Mouse (Mus musculus) erythroid progenitor cell, adult 5-6 weeks (primary cell): ENCODE measurements around the gene Hpdl. TPM values are rescaled to one million over a fixed set of nuclear protein-coding genes. Genes with fewer than 3 reads are reported as not detected.
A peak's percentile ranks its signal among the peaks of the same experiment; 100 is the strongest.

Experiments
- ATAC-seq: replicated peaks from 2 replicates; pipeline ENCODE4 v1.8.0; 2016; ENCODE audit warnings: moderate number of reproducible peaks, mild to moderate bottlenecking, moderate TSS enrichment, inconsistent platforms; ENCODE audit not compliant: poor library complexity, low FRiP score, severe bottlenecking
- total RNA-seq, 2 experiments: library from RNA; stranded (forward) in 1 of 2; stranded (reverse) in 1 of 2; fragments of 150-400 nt in 1 of 2; fragments of 186-747, 209-891 nt in 1 of 2; gene quantifications; 2 replicates each; pipeline versions ENCODE4 v1.2.3 to v1.2.4; 2015 to 2017; ENCODE audit warnings: low replicate concordance in 2 of 2

The Hpdl gene
- total RNA-seq, 2 experiments from 2014 or later = not detected

DNA sequence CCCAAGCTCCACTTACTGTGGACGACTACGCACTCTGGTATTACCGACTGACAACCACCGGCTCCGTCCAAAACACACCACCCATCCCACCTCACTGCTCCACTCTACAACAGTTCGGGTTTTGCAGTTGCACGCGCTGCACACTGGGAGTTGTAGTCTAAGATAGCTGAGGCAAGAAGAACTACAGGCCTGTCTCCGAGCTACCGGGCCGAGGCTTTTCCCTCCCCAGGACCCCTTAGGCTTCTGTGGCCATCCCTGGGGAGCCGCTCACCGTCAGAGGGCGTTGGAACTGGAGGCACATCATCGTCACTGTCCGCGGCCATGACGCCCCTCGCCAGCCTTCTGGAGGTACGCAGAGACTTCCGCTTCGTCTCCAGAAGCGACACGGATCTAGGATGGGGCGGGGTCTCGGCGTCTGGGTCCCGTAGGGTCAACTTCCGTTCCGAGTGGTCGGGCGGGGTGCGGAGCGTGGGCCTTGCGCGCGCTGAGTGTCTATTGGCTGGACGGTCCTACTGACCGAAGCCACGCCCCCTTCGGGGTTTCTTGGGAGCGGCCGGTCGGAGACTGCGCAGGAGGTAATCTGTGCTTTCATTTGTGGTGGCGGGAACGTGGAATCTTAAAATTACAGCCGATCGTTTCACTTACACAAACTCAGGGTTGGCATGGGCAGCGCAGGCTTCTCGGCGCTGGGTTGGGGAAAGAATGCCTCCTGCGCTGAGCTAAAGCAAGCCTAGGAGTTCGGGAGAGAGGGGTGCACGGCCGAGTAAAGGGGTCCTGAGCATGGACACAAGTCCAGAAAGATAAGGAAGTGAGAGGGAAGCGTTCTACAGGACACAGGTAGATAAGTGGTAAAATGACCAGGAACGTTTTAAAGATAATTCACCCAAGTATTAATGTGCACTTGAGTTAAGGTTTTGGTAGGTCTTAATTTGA lies 14.0 kb downstream of the Hpdl start, which contains the start of the genes Toe1 and Mutyh:
TSS of gene Toe1 (minus strand) at position 444 of the 933 bp plus-strand sequence.
TSS of gene Mutyh (plus strand) at position 527 of the 933 bp plus-strand sequence.
- ATAC-seq = peak; percentile 97

DNA sequence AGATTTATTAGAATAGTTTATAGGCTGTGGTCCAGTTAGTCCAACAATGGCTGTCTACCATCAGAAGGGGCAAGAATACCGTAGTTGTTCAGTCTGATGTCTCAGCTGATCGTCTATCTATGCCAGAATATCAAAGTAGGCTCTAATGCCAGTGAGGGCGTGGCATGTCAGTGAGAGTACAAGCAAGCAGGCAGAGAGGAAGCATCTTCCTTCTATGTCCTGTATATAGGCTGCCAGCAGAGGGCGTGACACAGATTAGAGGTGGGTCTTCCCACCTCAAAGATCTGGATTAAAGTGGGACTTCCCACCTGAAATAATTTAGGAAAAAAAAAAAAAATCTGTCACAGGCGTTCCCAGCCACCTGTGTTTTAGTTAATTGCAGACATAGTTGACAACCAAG lies 21.6 kb downstream of the Hpdl start:
- 0 out of 2 replicates have a peak, but pooled peaks have one; percentile 51 for ATAC-seq

DNA sequence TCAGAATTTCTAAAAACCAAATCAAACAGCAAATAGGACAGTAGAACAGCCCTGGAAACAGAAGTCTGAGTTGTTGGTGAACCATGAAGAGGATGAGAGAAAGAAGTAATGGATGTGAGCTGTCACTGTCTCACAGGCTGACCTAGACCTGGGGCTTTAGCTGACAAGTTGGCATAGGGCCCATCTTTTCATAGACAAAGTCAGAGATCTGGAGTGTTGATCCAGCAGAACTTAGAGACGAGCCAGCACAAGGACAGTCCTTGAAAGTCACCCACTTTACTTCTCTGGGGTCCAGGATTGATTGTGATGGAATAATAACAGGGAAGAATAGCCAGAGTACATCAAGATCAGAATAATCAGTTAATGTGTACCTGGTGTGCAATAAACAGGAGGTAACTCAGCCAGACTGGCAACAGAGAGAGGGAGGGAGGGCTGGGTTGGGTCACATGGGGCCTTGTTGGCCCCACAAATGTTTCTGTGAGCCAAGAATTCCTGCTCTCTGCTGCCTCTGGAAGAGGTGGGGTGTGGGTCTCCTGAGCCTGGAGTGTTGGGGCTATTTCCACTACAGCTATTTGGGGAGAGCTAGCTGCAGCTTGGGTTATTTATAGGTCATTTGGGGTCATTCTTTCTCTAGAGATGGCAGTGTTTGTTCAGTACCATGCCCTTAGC lies 24.9 kb downstream of the Hpdl start:
- ATAC-seq = no peak

DNA sequence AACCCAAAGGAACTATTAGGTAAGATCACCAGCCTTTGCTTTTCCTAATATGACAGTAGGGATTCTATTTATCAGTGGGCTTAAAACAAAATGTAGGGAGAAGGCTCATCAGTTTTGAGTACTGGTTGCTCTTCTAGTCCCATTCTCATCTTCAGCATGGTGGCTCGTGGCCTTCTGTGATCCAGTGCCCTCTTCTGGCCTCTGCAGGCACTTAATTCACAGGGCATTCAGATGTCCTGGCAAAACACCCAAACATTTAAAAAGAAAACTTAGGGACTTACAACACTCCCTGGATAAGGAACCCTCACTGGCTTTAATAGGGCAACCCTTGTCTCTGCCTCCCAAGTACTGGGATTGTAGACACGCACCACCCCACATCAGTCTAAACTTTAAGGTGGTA lies 27.2 kb downstream of the Hpdl start:
- ATAC-seq = no peak

DNA sequence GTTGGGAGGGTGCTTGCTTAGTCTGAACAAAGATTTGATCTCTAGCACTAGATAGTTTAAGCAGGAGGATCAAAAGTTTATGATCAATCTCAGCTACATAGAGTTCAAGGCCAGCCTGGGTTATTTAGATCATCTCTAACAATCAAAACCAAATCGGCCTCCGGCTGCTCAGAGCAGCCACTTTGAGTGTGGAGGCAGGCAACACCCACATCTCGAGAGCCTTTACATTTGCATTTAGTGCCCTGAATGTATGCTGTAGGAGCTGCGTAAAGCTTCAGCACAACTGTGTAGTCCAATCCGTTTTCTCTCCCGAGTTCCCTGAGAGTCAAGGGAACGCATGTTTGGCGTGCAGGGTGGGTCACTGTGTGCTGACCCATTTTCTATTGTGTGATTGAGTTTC lies 29.1 kb downstream of the Hpdl start:
- ATAC-seq = no peak

DNA sequence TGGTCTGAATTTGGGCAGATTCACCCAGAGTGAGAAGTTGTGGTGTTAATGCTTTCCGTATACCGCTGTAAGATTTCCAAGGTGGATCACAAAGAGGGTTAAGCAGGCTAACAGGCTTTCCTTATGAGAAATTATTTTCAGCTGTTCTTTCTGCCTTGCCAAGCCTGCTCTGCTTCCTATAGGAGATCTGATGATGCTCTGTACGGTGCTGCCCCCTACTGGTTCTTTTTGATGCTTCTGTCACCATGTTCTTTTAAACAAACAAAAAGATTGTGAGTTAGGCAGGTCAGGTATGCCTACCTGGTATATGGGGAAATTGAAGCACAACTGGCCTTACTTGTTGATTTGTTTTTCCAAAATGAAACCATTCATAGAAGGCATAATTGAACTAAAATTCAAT lies 32.6 kb downstream of the Hpdl start:
- peak; percentile 59 for ATAC-seq

DNA sequence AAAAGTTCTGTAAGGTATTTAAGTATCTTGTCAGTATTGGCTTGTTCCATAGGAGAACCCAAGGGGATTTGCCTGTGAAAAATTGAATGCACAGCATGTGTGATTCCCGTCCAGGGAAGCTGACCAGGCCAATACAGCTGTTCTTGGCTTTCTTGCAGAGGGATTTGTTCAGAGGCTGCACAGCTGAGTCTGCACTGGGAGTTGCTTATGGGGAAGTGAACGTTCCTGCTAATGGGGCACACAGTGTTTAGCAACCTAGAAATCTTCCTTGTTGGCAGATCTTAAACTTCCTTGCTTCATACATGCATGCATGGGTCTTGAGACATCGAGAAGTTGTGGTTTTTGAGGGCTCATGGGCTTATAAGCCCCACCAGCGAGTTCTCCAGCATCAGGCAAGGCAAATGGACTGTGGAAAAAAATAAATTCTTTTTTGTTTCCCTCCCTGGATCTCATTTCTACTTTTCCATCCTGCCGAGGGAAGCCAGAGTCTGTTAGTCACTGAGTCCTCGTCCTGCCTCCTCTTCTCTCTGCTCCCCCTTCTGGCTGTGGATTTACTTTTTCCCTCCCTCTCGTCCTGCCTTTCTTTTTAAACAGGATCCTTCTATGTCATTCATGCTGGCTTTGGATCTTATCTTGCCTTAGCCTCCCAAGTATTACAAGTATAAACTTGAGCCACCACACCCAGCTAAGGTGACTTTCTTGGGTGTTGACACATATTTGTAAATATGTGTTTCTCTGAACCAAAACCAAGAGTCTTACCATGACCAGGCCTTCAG lies 33.3 kb downstream of the Hpdl start:
- ATAC-seq = no peak

DNA sequence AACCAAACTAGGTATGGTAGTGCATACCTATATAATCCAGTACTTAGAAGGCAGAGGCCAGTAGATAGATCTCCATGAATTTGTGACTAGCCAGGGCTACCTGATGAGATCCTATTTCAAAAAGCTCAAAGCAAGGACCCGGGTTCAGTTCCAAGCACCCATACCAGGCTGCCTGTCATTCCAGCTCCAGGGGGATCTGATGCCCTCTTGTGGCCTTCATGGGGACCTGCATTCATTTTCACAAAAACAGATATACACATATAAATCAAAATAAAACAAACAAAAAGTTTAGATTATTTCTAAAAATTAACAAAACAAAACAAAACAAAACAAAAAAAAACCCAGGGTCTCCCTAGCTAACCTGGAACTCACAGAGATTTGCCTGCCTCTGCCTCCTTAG lies 34.9 kb downstream of the Hpdl start:
- peak; percentile 57; the same call in 1 of the 2 replicates for ATAC-seq

DNA sequence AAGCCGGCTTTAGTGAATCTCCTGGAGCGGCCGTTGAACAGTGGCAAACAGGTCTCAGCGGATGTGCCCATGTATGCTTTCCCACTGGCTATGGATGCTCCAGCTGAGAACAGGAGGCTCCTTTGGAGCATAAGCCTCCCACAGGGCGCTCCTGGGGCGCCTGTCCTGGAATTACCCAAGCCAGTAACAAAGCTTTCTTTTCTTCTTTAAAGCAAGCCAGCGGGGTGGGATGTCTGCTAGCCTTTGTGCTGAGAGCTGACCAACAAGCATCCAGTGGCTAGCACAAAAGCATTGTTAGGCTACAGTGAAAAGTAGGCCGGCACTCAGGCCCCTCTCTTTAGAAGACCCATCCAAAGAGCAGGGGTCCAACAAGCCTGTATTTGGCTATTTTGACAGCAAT lies 39.3 kb downstream of the Hpdl start:
- ATAC-seq = no peak

DNA sequence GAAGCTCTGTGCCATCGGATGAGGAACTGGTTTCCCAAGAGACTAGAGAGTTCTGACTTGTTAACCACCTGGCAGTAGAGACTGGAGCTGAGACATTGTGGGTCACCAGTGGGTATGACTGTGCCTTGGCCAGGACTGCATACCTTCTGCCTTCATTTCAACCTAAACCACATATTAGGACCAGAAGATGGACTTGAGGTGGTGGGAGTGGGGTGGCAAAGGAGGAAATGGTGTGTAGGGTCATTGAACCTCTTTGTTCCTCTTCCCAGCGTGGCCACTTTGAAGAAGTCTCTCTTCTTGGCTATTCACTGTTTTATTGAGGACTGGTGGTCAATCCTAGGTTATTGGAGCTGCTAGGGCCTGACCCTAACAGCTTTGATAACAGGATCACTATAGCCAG lies 40.1 kb downstream of the Hpdl start:
- no peak for ATAC-seq

DNA sequence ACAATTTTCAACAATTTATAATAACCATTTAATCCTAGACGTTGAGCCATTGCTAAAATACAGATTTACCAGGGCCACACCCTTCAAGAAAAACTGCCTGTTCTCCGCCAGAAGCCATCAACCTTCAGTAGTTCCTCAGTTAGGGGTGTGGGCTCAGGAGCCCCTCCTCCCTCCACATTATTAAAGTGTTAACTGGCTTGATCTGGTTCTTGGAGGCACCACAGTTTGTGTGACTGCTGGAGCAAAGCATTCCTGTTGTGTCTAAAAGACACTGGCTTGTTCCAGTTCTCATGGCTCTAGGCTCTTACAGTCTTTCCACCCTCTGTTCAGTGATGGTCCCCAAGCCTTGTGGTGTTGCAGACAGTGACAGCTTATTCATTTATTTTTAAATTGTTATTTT lies 41.0 kb downstream of the Hpdl start:
- ATAC-seq = no peak

DNA sequence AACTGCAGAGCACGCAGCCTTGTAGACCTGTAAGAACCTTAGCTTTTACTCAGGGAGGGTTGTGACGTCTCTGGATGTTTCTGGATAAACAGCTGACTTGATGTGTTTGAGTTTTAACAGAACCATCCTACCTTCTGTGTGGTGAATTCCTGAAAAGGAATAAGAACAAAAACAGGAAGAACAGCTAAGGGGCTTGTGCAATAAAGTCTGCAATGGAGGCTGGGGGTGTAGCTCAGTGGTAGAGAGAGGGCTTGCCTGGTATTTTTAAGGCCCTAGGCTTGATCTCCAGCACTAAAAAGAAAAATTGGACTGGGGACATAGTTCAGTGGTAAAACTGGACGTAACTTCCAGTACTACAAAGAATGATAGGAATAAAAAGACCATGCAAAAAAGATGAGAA lies 44.4 kb downstream of the Hpdl start:
- ATAC-seq = no peak

DNA sequence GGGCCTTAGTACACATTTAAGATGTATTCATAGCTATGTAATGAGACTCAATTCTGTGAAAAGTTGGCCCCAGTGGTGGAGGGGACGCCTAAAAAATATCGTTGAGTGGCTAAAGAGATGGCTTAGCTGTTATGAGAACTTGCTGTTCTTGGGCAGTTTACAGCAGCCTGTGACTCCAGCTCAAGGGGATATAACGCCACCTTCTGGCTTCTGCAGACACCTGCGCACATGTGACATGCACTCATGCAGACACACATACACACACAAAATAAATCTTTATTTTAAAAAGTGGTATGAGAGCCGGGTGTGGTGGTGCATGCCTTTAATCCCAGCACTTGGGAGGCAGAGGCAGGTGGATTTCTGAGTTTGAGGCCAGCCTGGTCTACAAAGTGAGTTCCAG lies 45.1 kb downstream of the Hpdl start:
- no peak for ATAC-seq

Other genes with a start within 250 kb of the Hpdl start
- 5.9 TPM in 1 of 2 replicates, not detected in the other for gene Ccdc17, start 225.1 kb downstream of the Hpdl start, total RNA-seq (2015; ENCODE audit: low replicate concordance)
- gene Ccdc17, start 225.1 kb downstream of the Hpdl start, total RNA-seq (2017; ENCODE audit: low replicate concordance) = 2.6 and 5.3 TPM in 2 replicates
- gene Nasp, start 193.8 kb downstream of the Hpdl start, total RNA-seq (2015; ENCODE audit: low replicate concordance) = 75.5 and 103 TPM in 2 replicates
- gene Nasp, start 193.8 kb downstream of the Hpdl start, total RNA-seq (2017; ENCODE audit: low replicate concordance) = 126 and 154 TPM in 2 replicates
- 130 and 134 TPM in 2 replicates for gene Akr1a1, start 170.0 kb downstream of the Hpdl start, total RNA-seq (2015; ENCODE audit: low replicate concordance)
- 99.1 and 124 TPM in 2 replicates for gene Akr1a1, start 170.0 kb downstream of the Hpdl start, total RNA-seq (2017; ENCODE audit: low replicate concordance)
- gene Prdx1, start 136.2 kb downstream of the Hpdl start, total RNA-seq (2015; ENCODE audit: low replicate concordance) = 99.3 and 104 TPM in 2 replicates
- 39.4 and 52.6 TPM in 2 replicates for gene Prdx1, start 136.2 kb downstream of the Hpdl start, total RNA-seq (2017; ENCODE audit: low replicate concordance)
- gene Mmachc, start 113.3 kb downstream of the Hpdl start, total RNA-seq (2015; ENCODE audit: low replicate concordance) = 2.9 and 12.6 TPM in 2 replicates
- 1.5 and 3.6 TPM in 2 replicates for gene Mmachc, start 113.3 kb downstream of the Hpdl start, total RNA-seq (2017; ENCODE audit: low replicate concordance)
- 61.2 and 127 TPM in 2 replicates for gene Ccdc163, start 113.2 kb downstream of the Hpdl start, total RNA-seq (2015; ENCODE audit: low replicate concordance)
- 11.7 and 21.4 TPM in 2 replicates for gene Ccdc163, start 113.2 kb downstream of the Hpdl start, total RNA-seq (2017; ENCODE audit: low replicate concordance)
- 5.0 and 17.2 TPM in 2 replicates for gene Tesk2, start 100.8 kb downstream of the Hpdl start, total RNA-seq (2015; ENCODE audit: low replicate concordance)
- 2.8 and 3.6 TPM in 2 replicates for gene Tesk2, start 100.8 kb downstream of the Hpdl start, total RNA-seq (2017; ENCODE audit: low replicate concordance)
- gene Toe1, start 14.1 kb downstream of the Hpdl start, total RNA-seq (2015; ENCODE audit: low replicate concordance) = 4.6 and 6.8 TPM in 2 replicates
- gene Toe1, start 14.1 kb downstream of the Hpdl start, total RNA-seq (2017; ENCODE audit: low replicate concordance) = 4.1 and 27.0 TPM in 2 replicates
- gene Mutyh, start 14.0 kb downstream of the Hpdl start, total RNA-seq (2015; ENCODE audit: low replicate concordance) = 0.84 and 9.4 TPM in 2 replicates
- gene Mutyh, start 14.0 kb downstream of the Hpdl start, total RNA-seq (2017; ENCODE audit: low replicate concordance) = 1.2 TPM in 1 of 2 replicates, not detected in the other
- not detected in 2 replicates for gene Zswim5, start 55.7 kb upstream of the Hpdl start, total RNA-seq (2015; ENCODE audit: low replicate concordance)
- not detected in 2 replicates for gene Zswim5, start 55.7 kb upstream of the Hpdl start, total RNA-seq (2017; ENCODE audit: low replicate concordance)
- gene Urod, start 172.7 kb upstream of the Hpdl start, total RNA-seq (2015; ENCODE audit: low replicate concordance) = 568 and 832 TPM in 2 replicates
- gene Urod, start 172.7 kb upstream of the Hpdl start, total RNA-seq (2017; ENCODE audit: low replicate concordance) = 532 and 823 TPM in 2 replicates
- gene Hectd3, start 173.6 kb upstream of the Hpdl start, total RNA-seq (2015; ENCODE audit: low replicate concordance) = 9.0 and 9.2 TPM in 2 replicates
- 20.5 and 23.7 TPM in 2 replicates for gene Hectd3, start 173.6 kb upstream of the Hpdl start, total RNA-seq (2017; ENCODE audit: low replicate concordance)
- 5.0 and 7.9 TPM in 2 replicates for gene Eif2b3, start 197.7 kb upstream of the Hpdl start, total RNA-seq (2015; ENCODE audit: low replicate concordance)
- gene Eif2b3, start 197.7 kb upstream of the Hpdl start, total RNA-seq (2017; ENCODE audit: low replicate concordance) = 7.8 and 9.6 TPM in 2 replicates